Mouse (Mus musculus) hindbrain, postnatal 0 days (tissue): Measurements from ENCODE around the gene Smim15. TPM values are rescaled to one million over a fixed set of nuclear protein-coding genes. Genes with fewer than 3 reads are reported as not detected.
A peak's percentile ranks its signal among the peaks of the same experiment; 100 is the strongest.

Source experiments
- ATAC-seq: fragments of 200-750 bp; cut with Nextera tagmentation; 2 replicates; pipeline ENCODE4 v1.8.0; 2017; ENCODE audit warnings: mild to moderate bottlenecking, moderate TSS enrichment, moderate library complexity
- DNase-seq: peaks from one replicate; pipeline ENCODE4 v3.0.0-alpha.2; 2015; ENCODE audit warnings: low spot score
- H3K27ac ChIP-seq: fragments of 300-500 bp; sonication (generic); 2 replicates; pipeline ENCODE4 v1.5.1; 2014; ENCODE audit warnings: mild to moderate bottlenecking
- H3K27me3 ChIP-seq: fragments of 300-500 bp; sonication (generic); 2 replicates; pipeline ENCODE4 v1.6.1; 2014; ENCODE audit warnings: low read length, mixed read lengths; ENCODE audit not compliant: insufficient read depth
- H3K36me3 ChIP-seq: fragments of 300-500 bp; sonication (generic); 2 replicates; pipeline ENCODE4 v1.6.1; 2014; ENCODE audit warnings: low read length, mixed read lengths; ENCODE audit not compliant: insufficient read depth
- H3K4me1 ChIP-seq: fragments of 300-500 bp; sonication (generic); 2 replicates; pipeline ENCODE4 v1.6.1; 2014; ENCODE audit warnings: antibody characterized with exemption, low read length, mixed read lengths; ENCODE audit not compliant: insufficient read depth
- H3K4me2 ChIP-seq: fragments of 300-500 bp; sonication (generic); 2 replicates; pipeline ENCODE4 v1.6.1; 2014; ENCODE audit warnings: low read depth, mild to moderate bottlenecking, low read length, moderate library complexity, mixed read lengths
- H3K4me3 ChIP-seq: fragments of 300-500 bp; sonication (generic); 2 replicates; pipeline ENCODE4 v1.5.1; 2014; ENCODE audit warnings: low read length
- H3K9ac ChIP-seq: fragments of 300-500 bp; sonication (generic); replicated peaks from 2 replicates; pipeline ENCODE4 v1.6.1; 2014; ENCODE audit warnings: mild to moderate bottlenecking, low read length, moderate library complexity, mixed read lengths
- H3K9me3 ChIP-seq: fragments of 300-500 bp; sonication (generic); 2 replicates; pipeline ENCODE4 v1.6.1; 2016; ENCODE audit warnings: low read length, mixed read lengths
- CTCF ChIP-seq: IDR thresholded peaks from 2 replicates; pipeline ENCODE4 v1.5.1; 2016; ENCODE audit warnings: antibody characterized with exemption, control low read depth, low read depth
- WGBS: fragments of 180-500 bp; shearing (Covaris S2); extraction: QIAGEN DNeasy Blood & Tissue Kit; methylation state at CpG from one replicate; pipeline ENCODE4 v1.1.7; 2014; 5-methylcytosine and 5-hydroxymethylcytosine counted together
- polyA plus RNA-seq: library from polyadenylated mRNA; unstranded; fragments of >200 nt; fragmentation: Nextera tagmentation; extraction: Ambion mirVana; gene quantifications from 2 replicates; pipeline ENCODE4 v1.2.1, GENCODE M21; 2015
- total RNA-seq: library from RNA; depleted of rRNA; stranded (reverse); fragments of >200 nt; gene quantifications from 2 replicates; pipeline ENCODE4 v1.2.3, GENCODE M21; 2014

Smim15 gene
- total and polyA plus RNA-seq, 2 experiments from 2014 or later, result 26.3 to 41.2 TPM

- H3K9me3 ChIP-seq, result no peaks in the 10 kb centered on the region
- H3K27ac ChIP-seq, result no peak overlapping the region
- no peaks in the 10 kb centered on the region for H3K27me3 ChIP-seq
- WGBS, result 82% methylated on average over 6 of the region's 6 CpGs
- H3K9ac ChIP-seq, result no peak overlapping the region
- DNase-seq, result no peak
- TF ChIP-seq CTCF, result no peak
- no peaks in the 10 kb centered on the region for H3K36me3 ChIP-seq
- H3K4me2 ChIP-seq, result no peak overlapping the region
- ATAC-seq, result no peak
- no peaks in the 10 kb centered on the region for H3K4me1 ChIP-seq
- H3K4me3 ChIP-seq, result no peak overlapping the region
These were observed 26.9 kb upstream of the Smim15 start for GRCm38 (mm10) chr13:108017349-108017748.

- DNase-seq (no peak), ATAC-seq (no peak)
- no peaks in the 10 kb centered on the region for H3K4me1 ChIP-seq
- H3K27ac ChIP-seq, result no peak overlapping the region
- H3K27me3 ChIP-seq, result no peaks in the 10 kb centered on the region
- H3K36me3 ChIP-seq, result no peaks in the 10 kb centered on the region
- H3K4me3 ChIP-seq, result no peak overlapping the region
- no peak overlapping the region for H3K4me2 ChIP-seq
- 78% methylated on average over 3 of the region's 3 CpGs for WGBS
- TF ChIP-seq CTCF, result no peak
- H3K9me3 ChIP-seq, result no peaks in the 10 kb centered on the region
- no peak overlapping the region for H3K9ac ChIP-seq
These were observed 18.4 kb upstream of the Smim15 start for GRCm38 (mm10) chr13:108025802-108026201.

GRCm38 (mm10) chr13:108032789-108033188, 11.5 kb upstream of the Smim15 start:
- TF ChIP-seq CTCF, result no peak
- 95% methylated on average over 4 of the region's 4 CpGs for WGBS
- no peak for DNase-seq

GRCm38 (mm10) chr13:108039375-108039774, 4.9 kb upstream of the Smim15 start:
- Histone ChIP-seq H3K27ac (no peak overlapping the region), H3K4me2 (no peak overlapping the region), H3K9me3 (no peaks in the 10 kb centered on the region), H3K9ac (no peak overlapping the region), H3K4me1 (peaks cover 10% of the 10 kb centered on the region), H3K36me3 (no peaks in the 10 kb centered on the region), H3K27me3 (no peaks in the 10 kb centered on the region), H3K4me3 (no peak overlapping the region)
- ATAC-seq (no peak), DNase-seq (no peak)
- TF ChIP-seq CTCF, result no peak
- 54% methylated on average over 6 of the region's 6 CpGs for WGBS

More at GRCm38 (mm10) chr13:108032789-108033188, 11.5 kb upstream of the Smim15 start:
- no peaks in the 10 kb centered on the region for H3K9me3 ChIP-seq
- no peaks in the 10 kb centered on the region for H3K36me3 ChIP-seq
- no peaks in the 10 kb centered on the region for H3K27me3 ChIP-seq
- no peak overlapping the region for H3K4me2 ChIP-seq
- no peaks in the 10 kb centered on the region for H3K4me1 ChIP-seq
- no peak for ATAC-seq
- H3K27ac ChIP-seq, result no peak overlapping the region
- H3K9ac ChIP-seq, result no peak overlapping the region
- H3K4me3 ChIP-seq, result no peak overlapping the region

- no peak overlapping the region for H3K9ac ChIP-seq
- no peaks in the 10 kb centered on the region for H3K9me3 ChIP-seq
- H3K27ac ChIP-seq, result no peak overlapping the region
- no peaks in the 10 kb centered on the region for H3K36me3 ChIP-seq
- H3K4me2 ChIP-seq, result no peak overlapping the region
- DNase-seq, result no peak
- H3K27me3 ChIP-seq, result no peaks in the 10 kb centered on the region
- ATAC-seq, result no peak
- TF ChIP-seq CTCF, result no peak
- 82% methylated on average over 9 of the region's 9 CpGs for WGBS
- H3K4me1 ChIP-seq, result peaks cover 10% of the 10 kb centered on the region
- no peak overlapping the region for H3K4me3 ChIP-seq
These were observed 4.3 kb upstream of the Smim15 start for GRCm38 (mm10) chr13:108039902-108040301.

- DNase-seq (no peak), ATAC-seq (no peak)
- H3K36me3 ChIP-seq, result no peaks in the 10 kb centered on the region
- no peak overlapping the region for H3K9ac ChIP-seq
- no peaks in the 10 kb centered on the region for H3K9me3 ChIP-seq
- H3K4me1 ChIP-seq, result peaks cover 10% of the 10 kb centered on the region
- TF ChIP-seq CTCF, result no peak
- 65% methylated on average over 3 of the region's 3 CpGs for WGBS
- H3K27ac ChIP-seq, result no peak overlapping the region
- no peak overlapping the region for H3K4me2 ChIP-seq
- H3K4me3 ChIP-seq, result no peak overlapping the region
- H3K27me3 ChIP-seq, result no peaks in the 10 kb centered on the region
These were observed 3.8 kb upstream of the Smim15 start for GRCm38 (mm10) chr13:108040451-108040850.

- H3K4me3 ChIP-seq, result no peak overlapping the region
- peaks cover 10% of the 10 kb centered on the region for H3K4me1 ChIP-seq
- under 1% methylated on average over 7 of the region's 7 CpGs for WGBS
- H3K9ac ChIP-seq, result no peak overlapping the region
- peak; percentile 79 for TF ChIP-seq CTCF
- no peaks in the 10 kb centered on the region for H3K9me3 ChIP-seq
- ATAC-seq, result 0 out of 2 replicates have a peak, but pooled peaks have one; percentile 43
- DNase-seq, result peak; percentile 87
- H3K4me2 ChIP-seq, result peak overlapping the region; percentile 27; the same call in 1 of the 2 replicates
- no peak overlapping the region for H3K27ac ChIP-seq
- no peaks in the 10 kb centered on the region for H3K27me3 ChIP-seq
- no peaks in the 10 kb centered on the region for H3K36me3 ChIP-seq
These were observed 2.9 kb upstream of the Smim15 start for GRCm38 (mm10) chr13:108041358-108041757.
